Mouse (Mus musculus): ENCODE data around the gene Ntsr2. TPM values are rescaled to one million over a fixed set of nuclear protein-coding genes. Genes with fewer than 3 reads are reported as not detected.

The Ntsr2 gene
- total and polyA plus RNA-seq, 2 experiments from 2014 or later, result 11.1 to 17.7 TPM

DNA sequence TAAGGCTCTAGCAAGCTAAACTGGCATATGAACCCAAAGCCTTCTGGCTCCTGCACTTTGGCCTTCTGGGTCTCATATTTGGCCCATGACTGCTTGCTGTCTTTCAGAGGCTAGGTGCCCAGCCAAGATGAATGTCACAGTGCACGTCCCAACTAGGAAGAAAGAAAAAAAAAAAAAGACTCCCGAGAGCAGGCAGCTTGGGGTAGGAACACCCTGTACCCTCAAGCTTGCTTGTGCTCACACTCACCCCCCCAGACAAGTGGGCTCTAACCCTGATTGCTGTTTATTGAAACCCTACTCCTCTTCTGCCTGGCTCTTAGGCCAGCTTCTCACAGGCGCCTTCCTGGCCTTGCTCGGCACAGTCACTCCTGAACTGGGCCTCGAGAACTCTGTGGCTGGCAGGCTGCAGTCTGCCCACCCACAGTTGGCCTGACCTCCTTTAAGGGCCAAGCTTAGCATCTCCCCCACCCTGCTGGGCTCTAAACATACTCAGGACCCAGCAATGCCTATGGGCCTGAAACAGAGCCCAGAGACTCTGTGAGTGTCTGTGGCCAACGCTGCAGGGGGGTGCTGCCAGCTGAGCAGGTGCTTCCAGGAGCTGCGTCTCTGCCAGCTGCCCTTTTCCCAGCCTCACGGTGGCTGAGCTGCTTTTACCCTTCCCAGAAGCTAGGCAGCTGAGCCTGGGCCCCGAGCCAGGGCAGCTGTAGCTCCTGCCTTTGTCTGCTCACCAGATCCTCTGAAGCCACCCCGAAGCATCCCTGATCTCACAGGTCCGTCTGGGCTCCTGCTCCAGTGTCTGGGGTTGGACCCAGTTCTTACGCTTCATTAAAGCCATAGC, 9.5 kb upstream of the Ntsr2 start:
- Histone ChIP-seq H3K27me3 (ENCODE audit: insufficient read depth, low read length) (no peaks in the 10 kb centered on the region), H3K27ac (ENCODE audit: low read depth, low read length) (peak overlapping the region; percentile 18; the same call in 1 of the 2 replicates), H3K4me3 (ENCODE audit: low read depth, low read length) (no peak overlapping the region), H3K9ac (replicated peaks; ENCODE audit: low read length, poor library complexity, severe bottlenecking) (peak overlapping the region; percentile 29; the same call in 1 of the 2 replicates), H3K4me2 (ENCODE audit: low read depth, low read length, poor library complexity, severe bottlenecking) (no peak overlapping the region), H3K9me3 (ENCODE audit: low read length) (no peaks in the 10 kb centered on the region), H3K36me3 (ENCODE audit: insufficient read depth, low read length) (no peaks in the 10 kb centered on the region), H3K4me1 (ENCODE audit: insufficient read depth, low read length) (no peaks in the 10 kb centered on the region)
- WGBS, result 40% methylated on average over 12 of the region's 12 CpGs
- ATAC-seq (ENCODE audit: low FRiP score) (peak; percentile 76), DNase-seq (ENCODE audit: low spot score) (peak; percentile 86)
- TF ChIP-seq CTCF (IDR thresholded peaks at IDR 0.05), result no peak

DNA sequence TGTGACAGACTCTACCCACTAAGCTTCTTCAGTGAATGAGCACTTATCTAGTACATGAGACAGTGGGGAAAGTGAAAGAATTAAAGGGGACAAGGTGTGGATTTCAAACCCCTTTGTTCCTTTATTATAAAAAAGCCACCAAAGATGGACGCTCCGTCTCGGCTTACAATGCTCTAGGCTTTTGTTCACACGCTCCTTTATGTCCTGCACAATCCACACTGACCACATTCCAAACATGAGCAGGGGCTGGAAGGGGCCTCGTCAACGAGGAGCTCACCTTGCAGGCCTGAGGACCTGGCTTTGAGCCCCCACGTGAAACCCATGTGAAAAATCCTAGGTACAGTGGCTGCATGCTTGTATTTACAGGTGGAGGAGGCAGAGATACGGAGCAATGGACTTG, 8.5 kb upstream of the Ntsr2 start:
- Histone ChIP-seq H3K27me3 (ENCODE audit: insufficient read depth, low read length) (no peaks in the 10 kb centered on the region), H3K4me3 (ENCODE audit: low read depth, low read length) (no peak overlapping the region), H3K36me3 (ENCODE audit: insufficient read depth, low read length) (no peaks in the 10 kb centered on the region), H3K9me3 (ENCODE audit: low read length) (no peaks in the 10 kb centered on the region), H3K4me2 (ENCODE audit: low read depth, low read length, poor library complexity, severe bottlenecking) (no peak overlapping the region), H3K9ac (replicated peaks; ENCODE audit: low read length, poor library complexity, severe bottlenecking) (no peak overlapping the region), H3K27ac (ENCODE audit: low read depth, low read length) (no peak overlapping the region), H3K4me1 (ENCODE audit: insufficient read depth, low read length) (no peaks in the 10 kb centered on the region)
- DNase-seq (ENCODE audit: low spot score) (no peak), ATAC-seq (ENCODE audit: low FRiP score) (no peak)
- 46% methylated on average over 8 of the region's 8 CpGs for WGBS
- TF ChIP-seq CTCF (IDR thresholded peaks at IDR 0.05), result no peak

DNA sequence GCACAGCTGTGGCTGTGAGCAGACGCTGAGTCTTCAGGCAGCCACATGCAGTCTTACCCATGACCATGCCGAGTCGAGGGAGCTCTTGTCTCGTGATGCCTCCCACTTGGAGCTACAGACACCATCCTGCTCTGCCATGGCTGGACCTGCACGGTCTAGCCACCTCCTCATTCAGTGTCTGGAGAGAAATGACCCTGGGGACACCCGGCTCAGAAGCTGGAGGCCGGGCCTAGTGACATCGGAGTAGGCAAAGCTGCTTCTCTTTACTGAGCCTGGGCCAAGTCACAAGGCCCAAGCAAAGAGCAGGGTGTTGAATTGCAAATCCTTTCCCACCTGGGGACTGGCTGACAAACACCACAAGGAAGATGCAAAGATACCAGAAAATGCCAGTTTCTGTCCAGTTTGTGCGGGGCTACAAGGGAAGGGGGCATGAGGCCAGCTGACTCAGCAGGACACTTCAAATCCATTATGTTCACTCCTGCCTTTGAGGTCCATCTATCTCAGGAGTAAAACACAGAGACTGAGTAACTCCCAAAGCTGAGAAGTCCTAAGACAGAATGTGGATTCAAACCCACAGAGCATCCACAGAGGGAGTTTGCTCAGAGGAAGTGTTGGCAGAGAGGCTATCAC, 6.3 kb upstream of the Ntsr2 start:
- DNase-seq (ENCODE audit: low spot score) (no peak), ATAC-seq (ENCODE audit: low FRiP score) (no peak)
- Histone ChIP-seq H3K27ac (ENCODE audit: low read depth, low read length) (no peak overlapping the region), H3K9ac (replicated peaks; ENCODE audit: low read length, poor library complexity, severe bottlenecking) (no peak overlapping the region), H3K9me3 (ENCODE audit: low read length) (no peaks in the 10 kb centered on the region), H3K4me3 (ENCODE audit: low read depth, low read length) (no peak overlapping the region), H3K4me2 (ENCODE audit: low read depth, low read length, poor library complexity, severe bottlenecking) (no peak overlapping the region), H3K36me3 (ENCODE audit: insufficient read depth, low read length) (no peaks in the 10 kb centered on the region), H3K4me1 (ENCODE audit: insufficient read depth, low read length) (no peaks in the 10 kb centered on the region), H3K27me3 (ENCODE audit: insufficient read depth, low read length) (no peaks in the 10 kb centered on the region)
- 50% methylated on average over 9 of the region's 9 CpGs for WGBS
- TF ChIP-seq CTCF (IDR thresholded peaks at IDR 0.05), result no peak

DNA sequence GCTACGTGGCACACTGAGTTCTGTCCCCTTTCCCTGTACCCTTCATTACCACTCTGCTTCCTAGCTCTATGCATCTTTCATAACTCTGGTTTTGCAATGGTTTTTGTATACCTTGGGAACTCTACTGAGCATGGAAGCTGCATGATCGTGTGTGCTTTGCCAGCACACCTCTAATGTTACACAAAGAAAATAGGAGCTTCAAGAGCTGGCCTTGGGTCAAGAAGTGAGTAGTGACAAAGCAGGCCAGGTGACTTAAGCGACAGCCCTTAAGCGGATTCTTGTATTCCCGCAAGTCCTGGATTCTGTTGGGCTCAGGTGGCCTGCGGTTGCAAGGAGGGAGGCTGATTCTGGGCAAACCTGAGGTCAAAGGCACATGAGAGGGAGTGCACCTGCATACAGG, 4.9 kb upstream of the Ntsr2 start:
- TF ChIP-seq CTCF (IDR thresholded peaks at IDR 0.05), result no peak
- ATAC-seq (ENCODE audit: low FRiP score), result no peak
- no peak overlapping the region for H3K4me2 ChIP-seq (ENCODE audit: low read depth, low read length, poor library complexity, severe bottlenecking)
- DNase-seq (ENCODE audit: low spot score), result no peak
- no peaks in the 10 kb centered on the region for H3K36me3 ChIP-seq (ENCODE audit: insufficient read depth, low read length)
- peaks cover 1% of the 10 kb centered on the region; the same call in 1 of the 2 replicates for H3K4me1 ChIP-seq (ENCODE audit: insufficient read depth, low read length)
- no peak overlapping the region for H3K9ac ChIP-seq (replicated peaks; ENCODE audit: low read length, poor library complexity, severe bottlenecking)
- H3K27ac ChIP-seq (ENCODE audit: low read depth, low read length), result no peak overlapping the region
- H3K9me3 ChIP-seq (ENCODE audit: low read length), result no peaks in the 10 kb centered on the region
- peaks cover 7% of the 10 kb centered on the region for H3K27me3 ChIP-seq (ENCODE audit: insufficient read depth, low read length)
- 88% methylated on average over 6 of the region's 6 CpGs for WGBS
- H3K4me3 ChIP-seq (ENCODE audit: low read depth, low read length), result no peak overlapping the region

DNA sequence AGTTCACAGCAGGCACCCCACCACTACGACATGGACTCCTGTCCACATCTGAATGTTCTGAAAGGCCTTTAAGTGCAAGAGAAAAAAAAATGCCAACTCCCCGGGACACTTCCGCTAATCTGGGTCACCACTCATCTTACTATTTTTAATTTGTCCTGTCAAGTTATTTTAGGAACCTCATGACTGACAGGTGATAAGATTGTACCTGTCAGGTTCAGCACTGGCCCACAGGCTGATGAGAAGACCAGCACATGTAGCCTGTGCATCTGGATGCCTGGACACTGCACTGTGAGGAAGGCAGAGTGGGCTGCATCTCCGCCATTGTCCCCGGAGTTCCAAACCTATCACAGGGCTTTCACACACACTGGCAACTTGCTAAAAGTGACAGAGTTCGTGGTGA, 3.4 kb upstream of the Ntsr2 start:
- Histone ChIP-seq H3K9me3 (ENCODE audit: low read length) (no peaks in the 10 kb centered on the region), H3K4me1 (ENCODE audit: insufficient read depth, low read length) (peaks cover 7% of the 10 kb centered on the region; the same call in 1 of the 2 replicates), H3K36me3 (ENCODE audit: insufficient read depth, low read length) (no peaks in the 10 kb centered on the region), H3K4me2 (ENCODE audit: low read depth, low read length, poor library complexity, severe bottlenecking) (no peak overlapping the region), H3K27me3 (ENCODE audit: insufficient read depth, low read length) (peaks cover 17% of the 10 kb centered on the region), H3K4me3 (ENCODE audit: low read depth, low read length) (no peak overlapping the region), H3K27ac (ENCODE audit: low read depth, low read length) (no peak overlapping the region), H3K9ac (replicated peaks; ENCODE audit: low read length, poor library complexity, severe bottlenecking) (no peak overlapping the region)
- no peak for TF ChIP-seq CTCF (IDR thresholded peaks at IDR 0.05)
- 85% methylated on average over 6 of the region's 6 CpGs for WGBS
- ATAC-seq (ENCODE audit: low FRiP score) (no peak), DNase-seq (ENCODE audit: low spot score) (no peak)

DNA sequence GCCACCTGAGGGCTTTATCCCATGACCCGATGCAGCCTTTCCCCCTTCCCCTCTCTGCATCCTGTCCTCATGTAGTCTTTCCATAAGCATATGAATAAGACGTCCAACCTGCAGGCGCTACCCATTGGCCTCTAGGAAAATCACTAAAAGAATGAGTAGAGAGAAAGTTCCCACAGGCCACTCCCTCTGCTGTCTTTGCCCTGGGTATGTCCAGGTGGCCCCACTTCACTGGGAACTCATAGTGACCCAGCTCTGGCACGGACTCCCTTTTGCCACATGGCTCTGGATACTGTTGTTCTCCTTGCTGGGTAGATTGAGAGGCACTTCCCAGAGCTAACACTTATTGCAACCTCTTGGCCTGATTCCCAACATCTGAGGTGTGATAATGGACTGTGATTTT, 2.4 kb downstream of the Ntsr2 start:
- Histone ChIP-seq H3K9me3 (ENCODE audit: low read length) (no peaks in the 10 kb centered on the region), H3K36me3 (ENCODE audit: insufficient read depth, low read length) (no peaks in the 10 kb centered on the region), H3K27me3 (ENCODE audit: insufficient read depth, low read length) (peaks cover 25% of the 10 kb centered on the region), H3K27ac (ENCODE audit: low read depth, low read length) (no peak overlapping the region), H3K4me3 (ENCODE audit: low read depth, low read length) (no peak overlapping the region), H3K9ac (replicated peaks; ENCODE audit: low read length, poor library complexity, severe bottlenecking) (no peak overlapping the region), H3K4me1 (ENCODE audit: insufficient read depth, low read length) (peaks cover 7% of the 10 kb centered on the region; the same call in 1 of the 2 replicates), H3K4me2 (ENCODE audit: low read depth, low read length, poor library complexity, severe bottlenecking) (no peak overlapping the region)
- DNase-seq (ENCODE audit: low spot score) (no peak), ATAC-seq (ENCODE audit: low FRiP score) (no peak)
- no peak for TF ChIP-seq CTCF (IDR thresholded peaks at IDR 0.05)
- WGBS, result 75% methylated on average over 4 of the region's 4 CpGs
